Mouse (Mus musculus) heart, adult 2 months (tissue): Measurements from ENCODE around the gene Dpm2.

Experiments used
- CTCF ChIP-seq: fragments of 200-600 bp; IDR thresholded peaks from 2 replicates; pipeline ENCODE4 v1.8.1; 2022; ENCODE audit warnings: antibody characterized with exemption, mild to moderate bottlenecking, moderate library complexity
- EP300 ChIP-seq: fragments of 200-500 bp; IDR thresholded peaks from 2 replicates; pipeline ENCODE4 v1.6.1; 2011; ENCODE audit warnings: low read depth, low read length, control low read depth; ENCODE audit not compliant: insufficient read depth
- POLR2A ChIP-seq: fragments of 200-500 bp; IDR thresholded peaks from 2 replicates; pipeline ENCODE4 v1.6.1; 2011; ENCODE audit warnings: mild to moderate bottlenecking, low read depth, low read length, control low read depth; ENCODE audit not compliant: insufficient read depth

DNA sequence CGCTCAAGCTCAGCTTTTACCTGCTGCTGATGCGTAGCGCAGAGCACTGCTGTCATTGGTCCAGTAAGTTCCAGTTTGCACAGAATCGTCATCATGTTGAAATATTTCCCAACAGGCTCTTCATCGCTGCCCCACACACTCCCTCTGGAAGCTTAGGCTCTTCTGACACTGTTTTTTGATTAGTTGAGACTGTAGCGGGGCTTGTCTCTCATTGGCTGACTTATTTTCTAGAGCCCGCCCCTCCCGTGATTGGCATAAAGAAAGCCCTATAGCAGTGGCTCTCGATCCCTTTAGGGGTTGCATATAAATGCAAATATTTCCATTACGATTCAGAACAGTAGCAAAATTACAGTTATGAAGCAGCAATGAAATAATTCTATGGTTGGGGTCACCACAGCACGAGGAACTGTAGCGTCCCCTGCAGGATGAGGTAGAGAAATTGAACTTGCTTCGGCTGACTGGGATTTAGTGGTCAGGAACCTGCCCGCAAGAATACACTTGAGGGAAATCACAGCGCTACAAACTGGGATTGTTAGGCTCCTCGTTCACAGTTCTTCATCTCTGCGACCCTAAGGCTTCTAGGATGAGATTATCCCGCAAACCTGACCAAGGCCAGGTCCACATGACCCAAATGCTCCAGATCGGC lies 10.9 kb downstream of the Dpm2 start:
- TF ChIP-seq POLR2A (no peak), EP300 (no peak), CTCF (no peak; the same call in 1 of the 2 replicates)
